Mouse (Mus musculus): ENCODE results near the gene Crcp.

DNA sequence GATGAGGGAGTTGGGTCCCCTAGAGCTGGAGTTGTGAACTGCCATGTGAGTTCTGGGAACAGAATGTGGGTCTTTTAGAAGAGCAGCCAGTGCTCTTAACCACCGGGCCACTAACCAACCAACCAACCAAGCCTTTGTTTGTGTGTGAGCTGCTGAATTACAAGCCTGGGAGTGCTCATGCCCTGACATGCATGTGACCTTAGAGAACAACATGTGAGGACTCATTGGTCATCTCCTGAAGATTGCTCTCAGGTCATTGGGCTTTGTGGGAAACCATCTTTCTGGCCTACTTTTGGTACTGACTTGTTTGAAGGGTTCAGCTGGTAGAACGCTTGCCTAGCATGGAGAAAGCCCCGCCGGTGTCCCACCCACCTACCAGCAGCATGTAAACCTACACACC, 19.3 kb upstream of the Crcp start:
- no peak for TF ChIP-seq CTCF (IDR thresholded peaks at IDR 0.05; ENCODE audit: low read depth, low read length)
- no peak for TF ChIP-seq POLR2A (IDR thresholded peaks at IDR 0.05; ENCODE audit: borderline replicate concordance, low read depth, low read length)

Data from bone marrow macrophage, adult 2 months (primary cell).